ENCODE assay signal across 8 mouse cellular contexts in the genomic region with DNA sequence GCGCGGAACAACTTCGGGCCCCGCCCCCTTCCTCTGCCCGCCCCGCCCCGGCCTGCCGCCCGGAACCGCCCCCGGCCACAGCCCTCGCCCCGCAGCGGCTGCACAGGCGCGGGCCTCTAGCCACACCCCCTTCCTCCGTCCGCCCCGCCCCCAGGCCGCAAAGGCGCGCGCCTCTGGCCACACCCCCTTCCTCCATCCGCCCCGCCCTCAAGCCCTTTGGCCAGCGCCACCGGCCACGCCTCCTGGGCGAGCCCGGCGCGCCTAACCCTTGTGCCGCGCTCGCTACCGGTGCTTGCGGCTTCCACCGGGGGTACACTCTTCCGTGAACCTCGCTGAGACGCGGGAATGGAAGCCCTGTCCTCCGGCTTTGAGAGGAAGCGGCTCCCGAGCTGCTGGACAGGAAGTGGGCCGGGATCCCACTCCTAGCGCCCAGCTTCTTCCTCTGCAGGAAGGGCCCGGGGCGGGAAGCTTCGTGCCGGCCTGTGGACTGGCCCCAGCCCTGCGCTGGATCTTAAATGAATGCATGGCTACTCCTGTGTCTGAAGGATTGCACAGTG. TPM values are rescaled to one million over a fixed set of nuclear protein-coding genes. Genes with fewer than 3 reads are reported as not detected.
DNase-seq lines count a peak whose midpoint lies in the region; ATAC-seq and TF ChIP-seq lines count a peak whose summit lies in the region.

TSS of gene Tram2 (minus strand) at position 13 of the 557 bp plus-strand sequence.

- H3K36me3 ChIP-seq in E14TG2a.4 (ENCODE audit: insufficient read depth, low read length): no peaks in the 10 kb centered on the region
- no peaks in the 10 kb centered on the region for H3K36me3 ChIP-seq in forebrain, embryonic 12.5 days (replicated peaks)
- H3K36me3 ChIP-seq in heart, postnatal 0 days (replicated peaks; ENCODE audit: control insufficient read depth, insufficient read depth, low read length): no peaks in the 10 kb centered on the region
- no peaks in the 10 kb centered on the region for H3K36me3 ChIP-seq in liver, embryonic 14.5 days (replicated peaks; ENCODE audit: control insufficient read depth, insufficient read depth, low read depth)
- H3K36me3 ChIP-seq in stomach, embryonic 15.5 days: no peaks in the 10 kb centered on the region

- H3K27ac ChIP-seq in forebrain, embryonic 12.5 days: peak within 1 kb of the TSS; percentile 84
- peak within 1 kb of the TSS; percentile 88 for H3K27ac ChIP-seq in heart, postnatal 0 days (ENCODE audit: low read depth)
- H3K27ac ChIP-seq in liver, embryonic 14.5 days: peak within 1 kb of the TSS; percentile 28; the same call in 1 of the 2 replicates
- H3K27ac ChIP-seq in stomach, embryonic 15.5 days: peak within 1 kb of the TSS; percentile 86

- peak within 1 kb of the TSS; percentile 72 for H3K9ac ChIP-seq in forebrain, embryonic 12.5 days
- peak within 1 kb of the TSS; percentile 66 for H3K9ac ChIP-seq in heart, postnatal 0 days (replicated peaks; ENCODE audit: low read depth, low read length)
- peak within 1 kb of the TSS; percentile 75 for H3K9ac ChIP-seq in liver, embryonic 14.5 days (replicated peaks)
- H3K9ac ChIP-seq in stomach, embryonic 15.5 days: peak within 1 kb of the TSS; percentile 66

- H3K4me1 ChIP-seq in E14TG2a.4 (replicated peaks; ENCODE audit: low read depth, low read length): peaks cover 42% of the 10 kb centered on the region
- H3K4me1 ChIP-seq in forebrain, embryonic 12.5 days: peaks cover 44% of the 10 kb centered on the region
- H3K4me1 ChIP-seq in heart, postnatal 0 days (ENCODE audit: control insufficient read depth, insufficient read depth): peaks cover 35% of the 10 kb centered on the region
- peaks cover 0 to 15% of the 10 kb centered on the region in 2 experiments; a peak in 2 of 4 replicates for H3K4me1 ChIP-seq in liver, embryonic 14.5 days (replicated peaks; ENCODE audit: control insufficient read depth in 2 of 2, insufficient read depth in 2 of 2, low read length in 1 of 2)
- H3K4me1 ChIP-seq in stomach, embryonic 15.5 days: peaks cover 28% of the 10 kb centered on the region; the same call in 1 of the 2 replicates

- no peak for TF ChIP-seq EP300 in heart, postnatal 0 days (IDR thresholded peaks at IDR 0.05; ENCODE audit: low read depth)
- no peak for TF ChIP-seq EP300 in liver, embryonic 14.5 days (IDR thresholded peaks at IDR 0.05; ENCODE audit: low read depth)

- peak within 1 kb of the TSS; percentile 71 for H3K4me2 ChIP-seq in forebrain, embryonic 12.5 days
- H3K4me2 ChIP-seq in heart, postnatal 0 days (ENCODE audit: low read depth, low read length): peak within 1 kb of the TSS; percentile 64
- H3K4me2 ChIP-seq in liver, embryonic 14.5 days (ENCODE audit: low read depth): peak within 1 kb of the TSS; percentile 87
- peak within 1 kb of the TSS; percentile 75 for H3K4me2 ChIP-seq in stomach, embryonic 15.5 days

- TF ChIP-seq CTCF in E14TG2a.4 (conservative IDR thresholded peaks at IDR 0.05; ENCODE audit: low read length): no peak
- TF ChIP-seq CTCF in heart, postnatal 0 days (IDR thresholded peaks at IDR 0.05; ENCODE audit: low read depth): no peak
- TF ChIP-seq CTCF in liver, embryonic 14.5 days (IDR thresholded peaks at IDR 0.05; ENCODE audit: low read depth): no peak

- peak; percentile 96 for ATAC-seq in forebrain, embryonic 12.5 days (ENCODE audit: low FRiP score)
- peak; percentile 96 for ATAC-seq in heart, postnatal 0 days (ENCODE audit: insufficient read depth, low read depth)
- peak; percentile 92 for ATAC-seq in liver, embryonic 14.5 days (ENCODE audit: insufficient read depth)
- peak; percentile 93 for ATAC-seq in stomach, embryonic 15.5 days (ENCODE audit: insufficient read depth, low FRiP score, low read depth)

- DNase-seq in c-Kit-positive CD71-positive TER-119-negative erythroid progenitor cells, embryonic 14.5 days (ENCODE audit: low read depth): peak; percentile 73
- peak; percentile 92 for DNase-seq in heart, postnatal 0 days (ENCODE audit: low spot score)
- peak; percentile 94 to 99 for DNase-seq in kidney, postnatal 36 days
- DNase-seq in liver, embryonic 14.5 days (ENCODE audit: low read depth in 3 of 3, low spot score in 3 of 3): peak; percentile 68 to 77 (median 72)
- peak; percentile 96 for DNase-seq in neural tube, embryonic 10.5 days (ENCODE audit: extremely low spot score, low spot score)

- WGBS in forebrain, embryonic 12.5 days: 1% methylated on average over 34 of the region's 52 CpGs
- WGBS in heart, postnatal 0 days: 1% methylated on average over 49 of the region's 52 CpGs
- WGBS in liver, embryonic 14.5 days (ENCODE audit: insufficient replicate concordance): 0% methylated on average over 33 of the region's 52 CpGs
- WGBS in stomach, embryonic 15.5 days: under 1% methylated on average over 43 of the region's 52 CpGs

- peak within 1 kb of the TSS; percentile 87 for H3K4me3 ChIP-seq in E14TG2a.4 (replicated peaks; ENCODE audit: low read length)
- peak within 1 kb of the TSS; percentile 63 for H3K4me3 ChIP-seq in forebrain, embryonic 12.5 days (replicated peaks)
- peak within 1 kb of the TSS; percentile 67 for H3K4me3 ChIP-seq in heart, postnatal 0 days (ENCODE audit: low read depth, low read length)
- H3K4me3 ChIP-seq in liver, embryonic 14.5 days (ENCODE audit: insufficient read depth in 1 of 2, low read depth in 2 of 2, low read length in 2 of 2): peak within 1 kb of the TSS; percentile 64 to 66
- peak within 1 kb of the TSS; percentile 71 for H3K4me3 ChIP-seq in stomach, embryonic 15.5 days (replicated peaks)

- peaks cover 15% of the 10 kb centered on the region for H3K27me3 ChIP-seq in E14TG2a.4 (ENCODE audit: insufficient read depth, low read length)
- 0 out of 2 replicates have a peak, but pooled peaks cover 3% of the 10 kb centered on the region for H3K27me3 ChIP-seq in forebrain, embryonic 12.5 days
- H3K27me3 ChIP-seq in heart, postnatal 0 days (ENCODE audit: control insufficient read depth, insufficient read depth, low read length): no peaks in the 10 kb centered on the region
- no peaks in the 10 kb centered on the region; the same call in 1 of the 2 replicates for H3K27me3 ChIP-seq in liver, embryonic 14.5 days (ENCODE audit: control insufficient read depth, insufficient read depth, low read length)
- H3K27me3 ChIP-seq in stomach, embryonic 15.5 days (replicated peaks): no peaks in the 10 kb centered on the region

- H3K9me3 ChIP-seq in E14TG2a.4 (ENCODE audit: low read length): no peaks in the 10 kb centered on the region
- H3K9me3 ChIP-seq in forebrain, embryonic 12.5 days: no peaks in the 10 kb centered on the region
- H3K9me3 ChIP-seq in heart, postnatal 0 days (replicated peaks; ENCODE audit: control insufficient read depth, low read length): no peaks in the 10 kb centered on the region
- no peaks in the 10 kb centered on the region for H3K9me3 ChIP-seq in liver, embryonic 14.5 days (ENCODE audit: control insufficient read depth, low read length)
- H3K9me3 ChIP-seq in stomach, embryonic 15.5 days: no peaks in the 10 kb centered on the region

RNA-seq across cellular contexts. Expression of gene Tram2, which starts in this region (rescaled TPM):
- polyA plus RNA-seq in forebrain, embryonic 12.5 days (2016; fragmentation: Nextera tagmentation; extraction: Ambion mirVana): 3.5 and 4.1 TPM in 2 replicates
- 2.4 and 2.8 TPM in 2 replicates for total RNA-seq in heart, postnatal 0 days (2014; rRNA removed; ENCODE audit: low replicate concordance)
- polyA plus RNA-seq in heart, postnatal 0 days (2015; fragmentation: Nextera tagmentation; extraction: Ambion mirVana): 2.4 and 2.5 TPM in 2 replicates
- 1.1 and 1.2 TPM in 2 replicates for polyA plus RNA-seq in liver, embryonic 14.5 days (2012; rRNA removed)
- 1.7 and 1.8 TPM in 2 replicates for polyA plus RNA-seq in liver, embryonic 14.5 days (2014; fragmentation: Nextera tagmentation; extraction: Ambion mirVana)
- polyA plus RNA-seq in stomach, embryonic 15.5 days (2015; fragmentation: Nextera tagmentation; extraction: Ambion mirVana): 5.7 and 6.3 TPM in 2 replicates

Comparison
In these comparisons a context has a peak if more than half of its experiments do, and no peak if none do; other contexts are left out.
1. Peak in every context shown above with its lines: DNase-seq, ATAC-seq, H3K4me3 ChIP-seq and H3K27ac ChIP-seq.
2. H3K27ac ChIP-seq: peak in every context shown above with its lines; median percentile 88 in heart, postnatal 0 days; 86 in stomach, embryonic 15.5 days; 84 in forebrain, embryonic 12.5 days; 28 in liver, embryonic 14.5 days.